Mouse (Mus musculus) testis, adult 2 months (tissue): Measurements from ENCODE around the gene Pnmt. TPM values are rescaled to one million over a fixed set of nuclear protein-coding genes. Genes with fewer than 3 reads are reported as not detected.

ENCODE experiments used
- H3K27ac ChIP-seq: fragments of 200-500 bp; 2 replicates; pipeline ENCODE4 v1.5.1; 2012; ENCODE audit warnings: low read depth, low read length; ENCODE audit not compliant: control insufficient read depth, insufficient read depth
- H3K27me3 ChIP-seq: fragments of 200-500 bp; 2 replicates; pipeline ENCODE4 v1.6.1; 2012; ENCODE audit warnings: mild to moderate bottlenecking, low read length, moderate library complexity; ENCODE audit not compliant: control insufficient read depth, insufficient read depth
- H3K36me3 ChIP-seq: fragments of 200-500 bp; 2 replicates; pipeline ENCODE4 v1.6.1; 2012; ENCODE audit warnings: mild to moderate bottlenecking, low read length; ENCODE audit not compliant: control insufficient read depth, insufficient read depth
- H3K4me1 ChIP-seq: fragments of 200-500 bp; 2 replicates; pipeline ENCODE4 v1.6.1; 2012; ENCODE audit warnings: low read length; ENCODE audit not compliant: control insufficient read depth, insufficient read depth
- H3K4me3 ChIP-seq: fragments of 200-500 bp; 2 replicates; pipeline ENCODE4 v1.5.1; 2012; ENCODE audit warnings: low read depth, mild to moderate bottlenecking, low read length, moderate library complexity, mixed read lengths; ENCODE audit not compliant: control insufficient read depth
- CTCF ChIP-seq: fragments of 200-500 bp; IDR thresholded peaks from 2 replicates; pipeline ENCODE4 v1.5.1; 2012; ENCODE audit warnings: low read depth, mild to moderate bottlenecking, inconsistent platforms, low read length, moderate library complexity; ENCODE audit not compliant: control insufficient read depth, insufficient read depth, insufficient replicate concordance
- POLR2A ChIP-seq: fragments of 200-500 bp; IDR thresholded peaks from 2 replicates; pipeline ENCODE4 v1.6.1; 2012; ENCODE audit warnings: low read depth, mild to moderate bottlenecking, inconsistent platforms, low read length, moderate library complexity; ENCODE audit not compliant: control insufficient read depth
- polyA plus RNA-seq: library from polyadenylated mRNA; depleted of rRNA; stranded (reverse); fragments of >200 nt; gene quantifications from 2 replicates; pipeline ENCODE4 v1.2.3, GENCODE M21; 2012

The Pnmt gene
- polyA plus RNA-seq, 1 experiment: 0.35 TPM

DNA sequence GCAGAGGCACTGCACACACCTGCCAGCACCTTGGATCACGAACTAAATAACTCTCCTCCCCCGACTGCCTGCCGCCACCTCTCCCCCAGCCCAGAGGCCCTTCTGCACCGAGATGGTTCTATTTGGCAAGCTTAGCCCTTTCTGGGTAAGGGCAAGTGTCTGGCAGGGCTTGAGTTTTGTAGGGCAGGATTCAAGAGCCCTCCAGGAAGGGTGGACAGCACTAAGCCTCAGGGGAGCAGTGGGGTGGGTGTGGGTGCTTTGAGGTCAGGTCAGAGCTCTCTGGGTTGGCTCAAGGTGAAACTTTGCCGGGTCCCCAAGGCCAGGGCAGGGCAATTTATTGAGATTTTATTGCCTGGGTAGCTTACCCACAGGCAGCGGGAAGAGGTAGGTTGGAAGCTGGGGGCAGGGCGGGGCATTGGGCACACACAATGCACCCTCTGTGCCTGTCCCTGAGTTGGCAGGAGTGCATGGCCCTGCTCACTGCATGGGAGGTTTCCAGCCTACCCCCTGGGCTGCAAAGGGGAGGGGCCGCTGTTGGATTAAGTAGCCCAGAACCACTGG lies 32.5 kb upstream of the Pnmt start:
- no peak overlapping the region for H3K4me3 ChIP-seq
- no peaks in the 10 kb centered on the region for H3K36me3 ChIP-seq
- H3K27ac ChIP-seq: no peak overlapping the region
- peaks cover 7% of the 10 kb centered on the region for H3K4me1 ChIP-seq
- TF ChIP-seq POLR2A (no peak), CTCF (no peak)
- no peaks in the 10 kb centered on the region for H3K27me3 ChIP-seq

- H3K4me3 ChIP-seq: no peak overlapping the region
- TF ChIP-seq POLR2A: no peak
- no peak for TF ChIP-seq CTCF
- H3K4me1 ChIP-seq: peaks cover 9% of the 10 kb centered on the region
- no peak overlapping the region for H3K27ac ChIP-seq
- no peaks in the 10 kb centered on the region for H3K36me3 ChIP-seq
- no peaks in the 10 kb centered on the region for H3K27me3 ChIP-seq
Measured at GRCm38 (mm10) chr11:98354445-98354844, 31.8 kb upstream of the Pnmt start.

DNA sequence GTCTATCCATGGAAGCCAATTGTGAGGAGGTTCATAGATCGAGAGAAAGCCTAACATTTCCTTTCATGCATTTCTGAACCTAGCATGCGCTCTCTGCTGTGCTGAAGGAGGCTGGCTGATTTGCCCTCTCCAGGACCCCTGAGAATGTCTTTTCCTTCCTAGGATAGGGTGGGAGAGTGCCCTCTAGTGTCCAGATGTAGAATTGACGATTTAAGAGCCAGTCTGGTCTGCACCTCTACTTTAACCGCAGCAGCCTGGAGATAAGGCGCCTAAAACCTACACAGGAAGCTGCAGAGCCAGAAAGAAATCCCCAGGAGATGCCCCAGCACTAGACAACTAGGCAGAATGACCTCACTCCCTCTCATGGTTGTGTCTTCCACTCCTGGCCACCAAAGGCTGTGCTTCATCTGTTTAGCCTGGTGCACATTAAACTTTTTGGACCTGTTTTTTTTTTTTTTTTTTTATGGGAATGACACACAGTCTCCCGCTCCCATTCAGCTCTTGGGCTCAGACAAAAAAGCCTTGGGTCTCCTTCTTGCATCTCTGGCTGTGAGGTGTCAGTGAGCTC lies 30.4 kb upstream of the Pnmt start:
- TF ChIP-seq CTCF: no peak
- TF ChIP-seq POLR2A: no peak
- H3K36me3 ChIP-seq: no peaks in the 10 kb centered on the region
- no peak overlapping the region for H3K4me3 ChIP-seq
- no peaks in the 10 kb centered on the region for H3K27me3 ChIP-seq
- peaks cover 9% of the 10 kb centered on the region for H3K4me1 ChIP-seq
- no peak overlapping the region for H3K27ac ChIP-seq

DNA sequence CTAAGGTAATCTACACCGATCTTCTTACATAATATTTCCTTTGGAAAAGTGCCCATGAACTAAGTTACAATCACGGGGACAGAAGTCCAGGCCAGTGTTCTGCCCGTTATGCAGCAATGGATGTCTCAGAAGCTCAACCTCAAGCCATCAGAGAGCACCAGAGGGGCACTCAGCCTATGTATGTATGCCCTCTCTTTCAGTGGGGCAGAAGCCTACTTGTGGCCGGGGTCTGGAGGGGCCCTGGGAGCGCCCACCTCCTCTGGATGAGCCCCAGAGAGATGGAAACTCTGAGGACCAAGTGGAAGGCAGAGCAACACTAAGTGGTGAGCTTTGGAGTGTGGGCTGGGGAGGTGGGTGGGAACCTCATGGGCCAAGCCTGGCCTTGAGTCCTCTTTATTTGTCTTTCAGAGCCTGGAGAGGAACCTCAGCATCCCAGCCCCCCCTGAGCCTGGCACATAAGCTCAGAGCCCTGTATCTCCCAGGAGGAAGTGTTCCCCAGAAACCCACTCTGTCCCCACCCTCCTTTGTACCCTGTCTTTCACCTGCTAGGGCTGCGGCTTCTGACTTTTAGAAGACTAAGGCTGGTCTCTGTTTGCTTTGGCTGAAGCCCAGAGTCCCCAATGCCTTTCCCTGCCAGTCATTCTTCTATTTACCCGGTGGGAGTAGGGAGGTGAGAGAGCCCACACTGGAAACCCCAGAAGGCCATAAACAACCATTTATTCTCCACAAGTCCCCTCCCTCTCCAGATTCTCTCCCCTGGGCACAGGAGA lies 29.4 kb upstream of the Pnmt start:
- H3K4me1 ChIP-seq: peaks cover 9% of the 10 kb centered on the region
- H3K27ac ChIP-seq: no peak overlapping the region
- H3K27me3 ChIP-seq: no peaks in the 10 kb centered on the region
- TF ChIP-seq CTCF (no peak), POLR2A (no peak)
- no peaks in the 10 kb centered on the region for H3K36me3 ChIP-seq
- no peak overlapping the region; the same call in 1 of the 2 replicates for H3K4me3 ChIP-seq

DNA sequence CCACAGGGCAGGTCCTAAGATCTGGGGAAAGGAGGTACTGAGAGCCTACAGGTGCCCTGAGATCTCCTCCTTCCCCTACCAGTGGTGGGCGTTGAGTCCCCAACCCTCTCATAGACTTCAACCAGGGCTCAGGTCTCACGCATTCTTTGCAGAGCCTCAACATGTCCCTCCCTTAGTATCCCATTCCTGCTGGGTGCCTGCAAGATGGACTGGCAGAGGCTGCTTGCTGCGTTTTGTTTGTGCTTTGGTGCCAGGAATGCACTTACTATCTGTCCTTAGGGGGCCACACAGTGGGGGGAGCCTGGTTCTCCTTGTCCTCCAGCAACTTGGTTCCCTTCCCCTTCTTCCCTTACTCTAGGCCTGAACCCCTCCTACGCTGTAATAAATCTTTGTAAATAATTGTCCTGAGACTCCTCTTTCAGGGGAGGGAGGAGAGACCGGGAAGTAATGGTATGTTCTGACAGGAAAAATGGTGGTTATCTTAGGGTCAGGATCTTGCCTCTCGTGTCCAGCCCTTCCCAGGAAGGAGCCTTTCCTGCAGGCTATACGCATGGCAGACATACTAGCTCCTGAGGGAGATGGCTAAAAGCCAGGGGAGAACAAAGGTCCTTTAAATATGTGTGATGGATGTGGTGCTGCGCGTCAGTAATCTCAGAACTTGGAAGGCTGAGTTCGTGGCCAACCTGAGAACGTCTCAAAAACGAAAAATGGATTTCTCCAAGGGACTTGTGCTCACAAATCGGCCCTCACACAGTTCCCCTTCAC lies 28.7 kb upstream of the Pnmt start:
- Histone ChIP-seq H3K4me3 (peak overlapping the region; percentile 97), H3K4me1 (peaks cover 9% of the 10 kb centered on the region), H3K27ac (peak overlapping the region; percentile 63)

DNA sequence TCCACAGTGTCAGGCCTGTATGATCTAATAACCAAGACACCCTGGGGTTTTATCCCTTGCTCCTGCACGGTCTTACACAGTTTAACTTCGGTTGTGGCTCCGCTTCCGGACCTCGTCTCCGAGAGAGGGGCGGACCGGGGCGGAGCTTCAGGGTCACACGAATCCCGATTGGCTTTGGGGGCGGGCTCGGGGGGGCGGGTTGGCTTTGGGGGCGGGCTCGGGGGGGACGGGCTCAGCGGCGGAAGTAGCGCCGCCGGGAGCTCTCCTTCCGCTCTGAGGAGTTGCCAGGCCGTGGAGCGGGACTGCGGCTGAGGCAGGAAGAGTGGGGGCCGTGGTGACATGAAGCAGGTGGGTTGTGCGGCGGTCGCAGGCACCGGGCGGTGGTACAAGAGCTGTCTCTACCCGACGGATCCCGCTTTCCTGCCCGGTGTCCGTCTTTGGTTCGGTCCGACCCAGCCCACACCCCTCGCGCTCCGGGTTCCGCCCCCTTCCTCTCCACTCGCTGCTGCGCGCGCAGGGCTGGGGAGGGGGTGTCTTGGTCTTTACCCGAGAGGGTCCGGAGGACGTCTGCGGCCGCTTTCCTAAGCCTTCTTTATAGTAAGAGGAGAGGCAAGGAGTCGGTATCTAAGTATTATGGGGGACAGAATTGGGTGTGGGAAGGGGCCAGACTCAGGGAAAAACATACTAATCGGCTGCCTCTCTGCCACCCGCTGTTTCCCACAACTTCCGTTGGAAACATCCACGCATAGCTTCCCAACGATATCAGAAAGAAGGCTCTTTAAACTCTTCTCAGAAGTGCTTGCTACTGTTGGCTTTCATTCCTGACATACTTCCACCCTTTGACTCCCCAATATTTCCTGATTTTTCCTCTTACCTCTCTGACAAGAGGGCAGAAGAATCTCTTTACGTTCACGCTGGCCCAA lies 27.8 kb upstream of the Pnmt start, which contains the start of gene Stard3:
Gene Stard3, plus strand, starts transcription at position 208 of the 923 bp plus-strand sequence.
- peaks cover 9% of the 10 kb centered on the region for H3K4me1 ChIP-seq
- peak within 1 kb of the TSS; percentile 95 for H3K27ac ChIP-seq
- TF ChIP-seq CTCF: no peak
- TF ChIP-seq POLR2A: peak; percentile 80
- no peaks in the 10 kb centered on the region for H3K36me3 ChIP-seq
- H3K4me3 ChIP-seq: peak within 1 kb of the TSS; percentile 97
- no peaks in the 10 kb centered on the region for H3K27me3 ChIP-seq

More for the DNA sequence above, 28.7 kb upstream of the Pnmt start:
- Histone ChIP-seq H3K36me3 (no peaks in the 10 kb centered on the region), H3K27me3 (no peaks in the 10 kb centered on the region)
- no peak for TF ChIP-seq POLR2A
- no peak for TF ChIP-seq CTCF
